Mouse (Mus musculus) forebrain, embryonic 12.5 days (tissue): ENCODE data around the gene Mast4. TPM values are rescaled to one million over a fixed set of nuclear protein-coding genes. Genes with fewer than 3 reads are reported as not detected.
A peak's percentile ranks its signal among the peaks of the same experiment; 100 is the strongest.

Experiments used
- ATAC-seq: fragments of 200-750 bp; cut with Nextera tagmentation; 2 replicates; pipeline ENCODE4 v1.8.0; 2017; ENCODE audit warnings: moderate TSS enrichment; ENCODE audit not compliant: low FRiP score
- H3K27ac ChIP-seq: fragments of 300-500 bp; sonication (generic); 2 replicates; pipeline ENCODE4 v1.5.1; 2016; ENCODE audit warnings: mild to moderate bottlenecking
- H3K27me3 ChIP-seq: fragments of 300-500 bp; sonication (generic); 2 replicates; pipeline ENCODE4 v1.6.1; 2016; ENCODE audit warnings: mild to moderate bottlenecking
- H3K36me3 ChIP-seq: fragments of 300-500 bp; sonication (generic); replicated peaks from 2 replicates; pipeline ENCODE4 v1.6.1; 2016; ENCODE audit warnings: mild to moderate bottlenecking
- H3K4me1 ChIP-seq: fragments of 300-500 bp; sonication (generic); 2 replicates; pipeline ENCODE4 v1.6.1; 2016
- H3K4me2 ChIP-seq: fragments of 300-500 bp; sonication (generic); 2 replicates; pipeline ENCODE4 v1.6.1; 2016; ENCODE audit warnings: mild to moderate bottlenecking, moderate library complexity
- H3K4me3 ChIP-seq: fragments of 300-500 bp; sonication (generic); replicated peaks from 2 replicates; pipeline ENCODE4 v1.5.1; 2016; ENCODE audit warnings: mild to moderate bottlenecking
- H3K9ac ChIP-seq: fragments of 300-500 bp; sonication (generic); 2 replicates; pipeline ENCODE4 v1.6.1; 2016; ENCODE audit warnings: mild to moderate bottlenecking
- H3K9me3 ChIP-seq: fragments of 300-500 bp; sonication (generic); 2 replicates; pipeline ENCODE4 v1.6.1; 2016
- WGBS: fragments of 180-500 bp; shearing (Covaris S2); methylation state at CpG from one replicate; pipeline ENCODE4 v1.1.7; 2016; 5-methylcytosine and 5-hydroxymethylcytosine counted together
- polyA plus RNA-seq: library from polyadenylated mRNA; unstranded; fragments of >200 nt; fragmentation: Nextera tagmentation; extraction: Ambion mirVana; gene quantifications from 2 replicates; pipeline ENCODE4 v1.2.1, GENCODE M21; 2016

Mast4 gene
- polyA plus RNA-seq, 1 experiment from 2014 or later: 21.5 TPM

DNA sequence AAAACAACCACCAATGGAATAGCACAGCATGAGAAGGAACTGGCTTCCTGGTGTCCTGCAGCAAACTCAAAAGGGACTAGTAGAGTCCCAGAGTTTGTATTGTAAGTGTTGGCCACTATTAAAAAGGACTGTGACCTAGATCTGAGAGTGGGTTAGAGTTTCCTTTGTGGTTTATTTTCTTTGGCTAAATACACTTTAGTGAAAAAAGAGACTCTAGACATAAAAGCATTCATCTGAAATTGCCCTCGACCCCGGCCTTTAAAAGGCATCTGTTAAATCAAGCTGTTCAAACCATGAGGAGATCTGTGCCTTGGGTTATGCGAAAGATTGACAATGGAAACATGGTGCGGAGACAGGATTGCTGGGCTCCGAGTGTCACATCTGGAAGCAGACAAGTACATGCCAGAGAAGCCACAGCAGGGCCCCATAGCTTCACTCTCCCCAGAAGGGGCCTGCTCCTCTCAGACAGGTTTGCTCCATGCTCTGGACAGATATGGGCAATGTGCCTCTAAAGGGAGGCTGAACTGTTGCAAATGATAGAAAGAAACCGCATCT, 543.6 kb downstream of the Mast4 start:
- ATAC-seq: no peak
- no peaks in the 10 kb centered on the region for H3K4me1 ChIP-seq

DNA sequence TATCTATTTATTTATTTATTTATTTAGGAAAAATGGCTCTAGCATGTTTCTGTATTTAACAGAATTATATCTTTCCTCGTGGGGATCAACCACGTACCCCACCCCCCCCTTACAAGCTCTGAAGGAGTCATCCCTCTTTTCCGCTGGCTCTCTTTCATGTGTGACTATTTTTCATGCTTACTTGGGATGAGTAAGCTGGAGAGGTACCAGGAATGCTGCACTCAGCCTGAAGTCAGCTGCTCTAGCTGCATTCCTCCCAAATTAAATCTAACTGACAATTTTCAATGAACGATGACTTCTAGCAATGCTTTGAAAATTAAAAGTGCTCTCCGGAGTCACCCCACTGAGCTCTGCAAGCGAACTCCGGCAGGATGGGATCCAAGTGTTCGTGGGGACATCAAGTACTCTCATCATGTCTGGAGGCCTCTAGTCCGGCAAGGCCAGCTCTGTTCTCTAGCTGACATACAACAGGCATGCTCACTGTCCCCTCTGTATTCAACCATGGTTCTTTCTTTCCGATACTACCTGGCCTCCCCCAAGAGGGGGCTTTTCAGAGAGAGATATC, 547.5 kb downstream of the Mast4 start:
- Histone ChIP-seq H3K9ac (no peak overlapping the region), H3K27me3 (no peaks in the 10 kb centered on the region), H3K27ac (no peak overlapping the region), H3K9me3 (no peaks in the 10 kb centered on the region), H3K36me3 (peaks cover 6% of the 10 kb centered on the region; the same call in 1 of the 2 replicates), H3K4me1 (no peaks in the 10 kb centered on the region), H3K4me3 (no peak overlapping the region), H3K4me2 (no peak overlapping the region)
- WGBS: 94% methylated on average over 10 of the region's 10 CpGs
- no peak for ATAC-seq

More for the DNA sequence above, 543.6 kb downstream of the Mast4 start:
- 68% methylated on average over 6 of the region's 6 CpGs for WGBS
- no peaks in the 10 kb centered on the region for H3K27me3 ChIP-seq
- no peak overlapping the region for H3K27ac ChIP-seq
- H3K9ac ChIP-seq: no peak overlapping the region
- peaks cover 5% of the 10 kb centered on the region; the same call in 1 of the 2 replicates for H3K36me3 ChIP-seq
- no peaks in the 10 kb centered on the region for H3K9me3 ChIP-seq
- no peak overlapping the region for H3K4me2 ChIP-seq
- H3K4me3 ChIP-seq: no peak overlapping the region

DNA sequence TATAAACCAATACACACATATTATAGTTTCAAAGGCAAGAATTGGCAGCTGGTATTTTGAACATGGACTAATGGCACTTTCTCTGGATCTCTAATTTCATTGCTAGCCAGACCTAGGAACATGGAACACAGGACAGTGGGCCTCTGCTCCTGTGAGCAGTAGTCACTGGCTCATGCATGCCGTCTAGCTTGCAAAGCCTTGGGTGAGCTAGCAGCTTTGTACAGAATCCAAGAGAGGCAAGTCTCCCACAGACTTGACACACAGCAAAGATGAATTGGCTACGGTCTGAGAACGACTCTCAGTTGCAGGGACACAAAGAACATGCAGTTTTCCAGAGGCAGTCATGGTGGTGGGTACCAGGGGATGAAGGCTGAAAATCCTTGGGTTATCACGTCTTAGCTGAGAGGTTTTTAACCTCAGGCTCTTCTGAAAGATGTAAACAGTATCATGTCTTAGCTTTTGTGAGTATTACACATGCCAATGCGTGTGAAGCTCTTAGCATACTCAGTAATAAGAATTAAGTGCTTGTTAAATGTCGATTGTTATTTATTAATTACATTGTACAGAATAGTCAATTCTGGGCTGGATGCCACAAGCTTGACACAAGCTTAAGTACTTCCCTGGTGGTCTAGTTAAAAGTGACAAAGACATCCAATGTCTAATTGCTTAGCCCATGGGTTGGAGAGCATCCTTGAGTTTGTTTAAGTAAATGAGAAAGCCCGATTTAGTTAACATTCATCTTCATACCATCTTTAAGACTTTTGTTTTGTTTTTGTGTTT, 550.6 kb downstream of the Mast4 start:
- Histone ChIP-seq H3K36me3 (peaks cover 10% of the 10 kb centered on the region; the same call in 1 of the 2 replicates), H3K9me3 (no peaks in the 10 kb centered on the region), H3K4me2 (no peak overlapping the region), H3K27ac (no peak overlapping the region), H3K27me3 (no peaks in the 10 kb centered on the region), H3K9ac (no peak overlapping the region), H3K4me1 (no peaks in the 10 kb centered on the region), H3K4me3 (no peak overlapping the region)
- WGBS: 68% methylated on average over 7 of the region's 7 CpGs
- ATAC-seq: no peak

DNA sequence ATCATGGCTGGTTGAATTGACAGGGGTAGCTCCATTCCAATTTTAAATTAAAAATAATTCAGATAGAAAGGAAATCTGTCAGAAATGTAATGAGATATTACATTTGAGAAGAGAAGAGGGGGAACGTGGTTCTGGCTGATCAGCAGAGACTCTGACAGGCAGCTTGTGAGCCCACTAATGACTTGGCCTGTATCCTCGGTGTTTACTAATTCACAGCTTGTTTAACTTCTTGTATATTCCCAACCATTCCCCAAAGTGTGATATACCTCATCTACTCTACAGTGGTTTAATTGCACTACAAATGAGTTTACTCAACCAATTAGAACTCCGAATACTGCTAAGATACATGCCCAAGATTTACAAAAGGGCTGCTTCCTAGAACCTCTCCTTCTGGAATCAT, 555.0 kb downstream of the Mast4 start:
- Histone ChIP-seq H3K4me3 (no peak overlapping the region), H3K4me1 (no peaks in the 10 kb centered on the region), H3K36me3 (peaks cover 16% of the 10 kb centered on the region; the same call in 1 of the 2 replicates), H3K4me2 (no peak overlapping the region), H3K27ac (no peak overlapping the region), H3K9me3 (no peaks in the 10 kb centered on the region), H3K9ac (no peak overlapping the region), H3K27me3 (no peaks in the 10 kb centered on the region)
- WGBS: 82% methylated on average over 3 of the region's 3 CpGs
- ATAC-seq: no peak

DNA sequence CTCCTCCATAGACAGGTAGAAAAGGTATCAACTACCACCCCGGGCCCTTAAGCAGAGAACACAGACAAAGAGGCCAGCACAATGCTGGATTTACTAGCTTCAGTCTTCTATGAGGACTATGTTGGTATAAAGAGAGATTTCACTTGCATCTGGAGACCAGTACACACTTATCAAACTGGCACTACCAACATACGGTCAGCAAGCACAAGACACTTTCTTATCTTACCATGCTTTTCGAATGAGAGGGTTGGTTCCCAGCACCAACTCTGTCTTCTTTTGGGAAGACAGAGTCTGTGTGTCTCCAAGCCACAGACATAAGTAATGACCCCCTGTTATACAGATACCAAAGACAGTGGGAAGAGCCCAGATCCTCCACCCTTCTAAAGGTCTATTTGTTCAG, 555.4 kb downstream of the Mast4 start:
- Histone ChIP-seq H3K36me3 (peaks cover 16% of the 10 kb centered on the region; the same call in 1 of the 2 replicates), H3K27me3 (no peaks in the 10 kb centered on the region), H3K4me1 (no peaks in the 10 kb centered on the region), H3K4me2 (no peak overlapping the region), H3K9me3 (no peaks in the 10 kb centered on the region), H3K9ac (no peak overlapping the region), H3K4me3 (no peak overlapping the region), H3K27ac (no peak overlapping the region)
- whole genome bisulfite sequencing: 91% methylated on average over 3 of the region's 3 CpGs
- no peak for ATAC-seq

DNA sequence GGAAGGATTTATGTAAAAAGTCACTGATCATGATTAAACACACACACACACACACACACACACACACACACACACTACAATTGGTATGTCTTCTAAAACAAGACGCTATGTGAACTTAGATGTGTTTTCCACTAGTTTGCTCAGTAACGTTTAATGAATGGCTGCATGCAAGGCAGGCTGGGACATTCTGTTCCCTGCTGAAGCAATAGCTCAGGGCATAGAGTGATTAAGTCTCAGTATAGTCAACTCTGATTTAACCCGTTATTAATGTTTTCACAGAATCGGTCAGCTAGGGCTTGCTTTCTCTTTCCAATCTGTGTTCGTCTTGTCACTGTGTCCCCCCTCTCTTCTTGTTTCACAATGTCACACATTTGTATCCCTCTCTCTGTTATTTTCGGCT, 558.8 kb downstream of the Mast4 start:
- Histone ChIP-seq H3K4me1 (no peaks in the 10 kb centered on the region), H3K36me3 (0 out of 2 replicates have a peak, but pooled peaks cover 6% of the 10 kb centered on the region), H3K9ac (no peak overlapping the region), H3K27ac (no peak overlapping the region), H3K27me3 (no peaks in the 10 kb centered on the region), H3K4me3 (no peak overlapping the region), H3K9me3 (no peaks in the 10 kb centered on the region), H3K4me2 (no peak overlapping the region)
- 86% methylated on average over 6 of the region's 6 CpGs for WGBS
- ATAC-seq: no peak

DNA sequence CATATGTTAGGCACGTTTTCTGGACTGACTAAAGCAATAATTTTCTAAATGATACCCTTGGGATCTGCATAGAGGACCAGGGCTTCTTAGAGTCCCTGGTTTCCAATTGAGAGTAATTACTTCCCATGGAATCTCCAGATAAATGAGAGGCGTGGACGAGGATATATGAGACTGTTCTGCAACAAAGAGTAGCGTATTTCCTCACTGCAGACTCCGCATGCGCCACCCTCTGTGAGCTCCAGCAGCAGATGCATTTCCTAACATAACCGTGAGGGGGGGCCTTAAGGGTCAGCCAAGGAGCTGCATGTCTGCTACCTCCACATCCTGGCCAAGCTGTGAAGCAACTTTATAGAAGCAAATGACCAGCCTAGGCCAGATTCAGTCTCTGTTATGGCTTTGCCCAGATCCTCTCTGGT, 559.5 kb downstream of the Mast4 start:
- ATAC-seq: 0 out of 2 replicates have a peak, but pooled peaks have one; percentile 23
- Histone ChIP-seq H3K27me3 (no peaks in the 10 kb centered on the region), H3K4me3 (no peak overlapping the region), H3K36me3 (0 out of 2 replicates have a peak, but pooled peaks cover 6% of the 10 kb centered on the region), H3K4me1 (no peaks in the 10 kb centered on the region), H3K9ac (no peak overlapping the region), H3K9me3 (no peaks in the 10 kb centered on the region), H3K4me2 (no peak overlapping the region), H3K27ac (no peak overlapping the region)
- 69% methylated on average over 7 of the region's 7 CpGs for WGBS

DNA sequence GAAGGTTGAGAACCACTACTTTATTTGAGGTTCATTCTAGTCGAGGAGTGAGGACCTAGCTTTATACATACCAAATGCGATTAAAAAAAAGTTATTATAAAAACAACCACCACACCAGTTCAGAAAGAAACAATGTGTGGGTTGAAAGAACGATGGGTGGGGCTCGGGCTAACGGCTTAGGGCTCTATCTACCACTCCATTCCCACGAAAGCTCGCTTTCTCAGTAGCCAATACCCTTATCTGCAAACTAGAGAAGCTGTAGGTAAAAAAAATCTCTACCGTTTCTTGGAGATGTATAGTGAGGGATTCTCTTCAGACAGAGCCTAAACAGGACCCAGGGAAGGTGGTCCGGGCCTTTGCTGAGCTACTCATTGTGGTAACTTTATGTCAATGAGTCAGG, 561.1 kb downstream of the Mast4 start:
- 0 out of 2 replicates have a peak, but pooled peaks cover 6% of the 10 kb centered on the region for H3K4me1 ChIP-seq
- no peaks in the 10 kb centered on the region for H3K27me3 ChIP-seq
- H3K27ac ChIP-seq: no peak overlapping the region
- H3K4me2 ChIP-seq: no peak overlapping the region
- 92% methylated on average over 9 of the region's 9 CpGs for WGBS
- H3K9ac ChIP-seq: no peak overlapping the region
- no peaks in the 10 kb centered on the region for H3K9me3 ChIP-seq
- H3K4me3 ChIP-seq: no peak overlapping the region
- ATAC-seq: no peak
- H3K36me3 ChIP-seq: 0 out of 2 replicates have a peak, but pooled peaks cover 5% of the 10 kb centered on the region

DNA sequence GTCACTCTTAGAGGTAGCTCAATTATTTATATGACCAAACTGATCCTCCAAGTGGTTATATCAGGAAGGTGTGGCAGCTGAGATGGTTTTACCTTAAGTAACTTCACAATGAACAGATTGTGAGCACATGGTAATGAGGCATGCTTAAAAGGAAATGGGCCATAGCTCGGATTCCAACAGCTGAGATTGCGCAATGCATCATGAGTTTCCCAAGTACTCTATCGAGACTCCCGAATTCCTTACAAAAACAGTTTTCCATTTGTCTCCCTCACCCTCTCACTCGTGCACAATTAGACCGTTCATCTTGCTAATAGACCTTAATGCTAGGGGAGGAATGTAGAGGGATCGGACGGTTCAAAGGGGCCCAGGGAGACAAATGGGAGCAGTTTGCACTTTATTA, 564.1 kb downstream of the Mast4 start:
- H3K9ac ChIP-seq: no peak overlapping the region
- ATAC-seq: no peak

DNA sequence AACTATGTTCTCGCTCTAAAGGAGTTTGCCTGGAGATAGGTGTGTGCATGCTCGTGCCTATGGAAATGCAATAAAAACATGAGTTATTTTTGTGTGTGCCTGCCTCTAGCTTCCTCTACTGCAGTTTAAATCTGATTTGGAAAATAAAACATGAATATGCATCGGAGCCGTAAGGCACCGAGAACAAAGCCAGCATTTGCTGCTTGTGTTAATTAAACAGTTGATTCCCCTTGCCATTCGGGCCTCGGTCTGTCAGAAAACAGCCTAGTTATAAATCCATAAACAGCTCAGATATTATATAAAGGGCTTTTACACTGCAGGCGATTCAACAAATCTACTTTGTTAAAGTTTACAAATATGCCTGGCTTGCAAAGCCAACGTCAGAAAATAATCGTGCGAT, 565.8 kb downstream of the Mast4 start:
- Histone ChIP-seq H3K9me3 (no peaks in the 10 kb centered on the region), H3K27me3 (no peaks in the 10 kb centered on the region), H3K4me3 (no peak overlapping the region), H3K27ac (0 out of 2 replicates have a peak overlapping the region, but pooled peaks have one; percentile 43), H3K4me1 (peaks cover 17% of the 10 kb centered on the region; the same call in 1 of the 2 replicates), H3K4me2 (no peak overlapping the region), H3K9ac (no peak overlapping the region), H3K36me3 (0 out of 2 replicates have a peak, but pooled peaks cover 5% of the 10 kb centered on the region)
- WGBS: 81% methylated on average over 11 of the region's 11 CpGs
- no peak for ATAC-seq

More for the DNA sequence above, 564.1 kb downstream of the Mast4 start:
- 0 out of 2 replicates have a peak, but pooled peaks cover 2% of the 10 kb centered on the region for H3K36me3 ChIP-seq
- H3K27me3 ChIP-seq: no peaks in the 10 kb centered on the region
- peaks cover 11% of the 10 kb centered on the region; the same call in 1 of the 2 replicates for H3K4me1 ChIP-seq
- H3K9me3 ChIP-seq: no peaks in the 10 kb centered on the region
- H3K4me2 ChIP-seq: no peak overlapping the region
- H3K4me3 ChIP-seq: no peak overlapping the region
- WGBS: 87% methylated on average over 8 of the region's 8 CpGs
- H3K27ac ChIP-seq: no peak overlapping the region

DNA sequence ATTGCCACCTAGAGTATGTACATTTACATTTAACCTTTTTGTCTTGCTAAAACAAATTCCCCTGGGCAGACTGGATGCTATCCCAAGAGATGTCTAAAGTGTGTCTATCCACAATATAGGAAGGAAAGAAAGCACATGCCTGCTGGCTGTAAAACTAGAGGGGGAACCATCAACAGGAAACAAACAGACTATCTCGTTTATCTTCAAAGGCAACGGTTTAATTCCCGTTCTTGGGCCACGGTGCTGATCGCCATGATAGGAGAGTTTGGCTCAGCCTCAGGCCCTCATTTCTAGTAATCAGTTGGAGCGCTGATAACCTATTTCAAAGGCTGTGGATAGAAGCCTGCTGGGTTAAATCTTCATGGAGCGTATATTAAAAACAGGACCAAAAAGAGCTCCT, 567.2 kb downstream of the Mast4 start:
- H3K9me3 ChIP-seq: no peaks in the 10 kb centered on the region
- no peaks in the 10 kb centered on the region for H3K27me3 ChIP-seq
- H3K4me3 ChIP-seq: no peak overlapping the region
- 88% methylated on average over 7 of the region's 7 CpGs for WGBS
- no peak overlapping the region for H3K4me2 ChIP-seq
- H3K27ac ChIP-seq: no peak overlapping the region
- ATAC-seq: no peak
- peaks cover 17% of the 10 kb centered on the region; the same call in 1 of the 2 replicates for H3K4me1 ChIP-seq
- 0 out of 2 replicates have a peak, but pooled peaks cover 5% of the 10 kb centered on the region for H3K36me3 ChIP-seq
- no peak overlapping the region for H3K9ac ChIP-seq

DNA sequence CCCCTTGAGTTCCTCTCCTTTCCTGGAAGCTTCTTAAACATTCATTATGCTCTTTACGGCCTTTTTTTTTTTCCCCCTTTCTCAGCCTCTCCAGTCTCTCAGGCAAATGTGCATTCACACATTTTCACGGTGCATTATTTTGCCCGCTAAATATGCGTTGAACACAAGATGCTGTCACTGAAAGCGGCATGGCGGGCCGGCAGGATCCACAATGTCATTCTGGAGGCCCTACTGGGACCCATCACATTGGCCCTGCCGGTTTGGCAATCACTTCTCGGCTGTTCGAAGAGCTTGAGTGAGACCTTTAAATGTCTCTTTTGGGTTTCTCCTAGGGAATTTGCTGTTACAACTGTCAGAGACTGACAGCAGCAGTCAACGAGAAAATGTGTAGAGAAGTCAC, 569.1 kb downstream of the Mast4 start:
- H3K9me3 ChIP-seq: no peaks in the 10 kb centered on the region
- 78% methylated on average over 11 of the region's 11 CpGs for WGBS
- no peak overlapping the region for H3K4me3 ChIP-seq
- no peak overlapping the region for H3K27ac ChIP-seq
- no peak overlapping the region for H3K9ac ChIP-seq
- H3K36me3 ChIP-seq: peaks cover 5% of the 10 kb centered on the region; the same call in 1 of the 2 replicates
- ATAC-seq: no peak
- H3K27me3 ChIP-seq: no peaks in the 10 kb centered on the region
- no peak overlapping the region for H3K4me2 ChIP-seq
- peaks cover 17% of the 10 kb centered on the region; the same call in 1 of the 2 replicates for H3K4me1 ChIP-seq
